Mouse (Mus musculus) cortical plate, adult 2 months (tissue): ENCODE results near the gene Sema5b.

Source experiments
- CTCF ChIP-seq: fragments of 200-500 bp; IDR thresholded peaks from 2 replicates; pipeline ENCODE4 v1.5.1; 2011; ENCODE audit warnings: mild to moderate bottlenecking, control low read depth, low read length; ENCODE audit not compliant: insufficient read depth; ENCODE audit errors: extremely low read depth
- POLR2A ChIP-seq: fragments of 200-500 bp; IDR thresholded peaks from 2 replicates; pipeline ENCODE4 v1.6.1; 2011; ENCODE audit warnings: mild to moderate bottlenecking, low read length, control low read depth; ENCODE audit not compliant: insufficient read depth; ENCODE audit errors: extremely low read depth

GRCm38 (mm10) chr16:35561541-35561940 lies 20.6 kb downstream of the Sema5b start:
- TF ChIP-seq POLR2A (no peak), CTCF (no peak)
